In genomic region chr12:17557967-17558345, GRCm38 (mm10) we compare ENCODE assay signal across 14 mouse cellular contexts. TPM values are rescaled to one million over a fixed set of nuclear protein-coding genes. Genes with fewer than 3 reads are reported as not detected.
DNase-seq lines count a peak whose midpoint lies in the region; ATAC-seq and TF ChIP-seq lines count a peak whose summit lies in the region.
"Had no signal": no experiment of that assay in that cellular context is flagged by ENCODE, and none has a peak within 500 bp of the region (broad histone marks: within the 10 kb centered on the region; RNA-seq: fewer than 3 reads in every experiment).

No protein-coding gene starts in this region.

- TF ChIP-seq EP300 in stomach, postnatal 0 days (optimal IDR thresholded peaks at IDR 0.05): no peak

- no peaks in the 10 kb centered on the region for H3K27me3 ChIP-seq in neural tube, embryonic 11.5 days (ENCODE audit: control insufficient read depth, insufficient read depth, low read length)
- H3K27me3 ChIP-seq in forebrain, embryonic 16.5 days (replicated peaks; ENCODE audit: control insufficient read depth, insufficient read depth, low read length): no peaks in the 10 kb centered on the region
- H3K27me3 ChIP-seq in midbrain, postnatal 0 days (ENCODE audit: insufficient read depth, low read length): no peaks in the 10 kb centered on the region
- no peaks in the 10 kb centered on the region for H3K27me3 ChIP-seq in stomach, postnatal 0 days (ENCODE audit: control insufficient read depth, insufficient read depth, low read length)
- H3K27me3 ChIP-seq: CH12.LX; kidney, embryonic 15.5 days had no signal

- H3K4me1 ChIP-seq in neural tube, embryonic 11.5 days (ENCODE audit: control insufficient read depth, insufficient read depth, low read length): 0 out of 2 replicates have a peak, but pooled peaks cover 2% of the 10 kb centered on the region
- peaks cover 28% of the 10 kb centered on the region for H3K4me1 ChIP-seq in forebrain, embryonic 16.5 days (replicated peaks; ENCODE audit: control insufficient read depth, insufficient read depth, low read length)
- H3K4me1 ChIP-seq in midbrain, postnatal 0 days (ENCODE audit: insufficient read depth, low read length): peaks cover 4% of the 10 kb centered on the region; the same call in 1 of the 2 replicates
- H3K4me1 ChIP-seq in stomach, postnatal 0 days (replicated peaks; ENCODE audit: control insufficient read depth, insufficient read depth): 0 out of 2 replicates have a peak, but pooled peaks cover 2% of the 10 kb centered on the region

- H3K9ac ChIP-seq in neural tube, embryonic 11.5 days (ENCODE audit: low read length): no peak overlapping the region
- H3K9ac ChIP-seq in forebrain, embryonic 16.5 days (replicated peaks; ENCODE audit: low read depth, low read length): no peak overlapping the region; the same call in 1 of the 2 replicates
- no peak overlapping the region for H3K9ac ChIP-seq in midbrain, postnatal 0 days (replicated peaks; ENCODE audit: low read length, poor library complexity, severe bottlenecking)
- no peak overlapping the region for H3K9ac ChIP-seq in stomach, postnatal 0 days (ENCODE audit: low read length)
- H3K9ac ChIP-seq: kidney, embryonic 15.5 days had no signal

- peak overlapping the region; percentile 31; the same call in 1 of the 2 replicates for H3K27ac ChIP-seq in neural tube, embryonic 11.5 days (ENCODE audit: low read depth, low read length)
- peak overlapping the region; percentile 91 for H3K27ac ChIP-seq in forebrain, embryonic 16.5 days (ENCODE audit: low read length)
- no peak overlapping the region for H3K27ac ChIP-seq in midbrain, postnatal 0 days (ENCODE audit: low read depth, low read length)
- H3K27ac ChIP-seq in stomach, postnatal 0 days (replicated peaks): no peak overlapping the region
- H3K27ac ChIP-seq: heart, adult 2 months; kidney, embryonic 15.5 days; macrophage had no signal

- H3K36me3 ChIP-seq in neural tube, embryonic 11.5 days (ENCODE audit: control insufficient read depth, insufficient read depth, low read length): no peaks in the 10 kb centered on the region
- no peaks in the 10 kb centered on the region for H3K36me3 ChIP-seq in forebrain, embryonic 16.5 days (ENCODE audit: control insufficient read depth, insufficient read depth)
- 0 out of 2 replicates have a peak, but pooled peaks cover under 1% of the 10 kb centered on the region for H3K36me3 ChIP-seq in midbrain, postnatal 0 days (ENCODE audit: insufficient read depth, low read length)
- H3K36me3 ChIP-seq in stomach, postnatal 0 days (ENCODE audit: control insufficient read depth, insufficient read depth, low read length): no peaks in the 10 kb centered on the region
- H3K36me3 ChIP-seq: kidney, embryonic 15.5 days had no signal

- 73% methylated on average over 2 of the region's 2 CpGs for WGBS in neural tube, embryonic 11.5 days
- WGBS in forebrain, embryonic 16.5 days: 30% methylated on average over 2 of the region's 2 CpGs
- WGBS in midbrain, postnatal 0 days: 6% methylated on average over 2 of the region's 2 CpGs
- WGBS in stomach, postnatal 0 days: 74% methylated on average over 2 of the region's 2 CpGs

- peak; percentile 29; the same call in 1 of the 2 replicates for ATAC-seq in neural tube, embryonic 11.5 days (ENCODE audit: insufficient read depth, low FRiP score, low TSS enrichment)
- ATAC-seq in forebrain, embryonic 16.5 days: peak; percentile 71
- ATAC-seq in midbrain, postnatal 0 days (ENCODE audit: low FRiP score): peak; percentile 14
- no peak for ATAC-seq in stomach, postnatal 0 days (ENCODE audit: low FRiP score, low TSS enrichment)

- no peak for TF ChIP-seq CTCF in midbrain, postnatal 0 days (IDR thresholded peaks at IDR 0.05)
- no peak for TF ChIP-seq CTCF in stomach, postnatal 0 days (IDR thresholded peaks at IDR 0.05; ENCODE audit: low read depth)

- no peak overlapping the region for H3K4me2 ChIP-seq in neural tube, embryonic 11.5 days (ENCODE audit: low read depth)
- H3K4me2 ChIP-seq in forebrain, embryonic 16.5 days (ENCODE audit: low read length): peak overlapping the region; percentile 47; the same call in 1 of the 2 replicates
- no peak overlapping the region for H3K4me2 ChIP-seq in midbrain, postnatal 0 days (ENCODE audit: low read depth, low read length, poor library complexity, severe bottlenecking)
- H3K4me2 ChIP-seq in stomach, postnatal 0 days (replicated peaks; ENCODE audit: low read depth): no peak overlapping the region

- no peaks in the 10 kb centered on the region for H3K9me3 ChIP-seq in neural tube, embryonic 11.5 days (ENCODE audit: control insufficient read depth, low read length)
- H3K9me3 ChIP-seq in forebrain, embryonic 16.5 days (ENCODE audit: control insufficient read depth, low read length): no peaks in the 10 kb centered on the region
- no peaks in the 10 kb centered on the region for H3K9me3 ChIP-seq in midbrain, postnatal 0 days (ENCODE audit: low read length)
- no peaks in the 10 kb centered on the region for H3K9me3 ChIP-seq in stomach, postnatal 0 days (ENCODE audit: control insufficient read depth, low read length)
- H3K9me3 ChIP-seq: kidney, embryonic 15.5 days had no signal

- no peak for DNase-seq in neural tube, embryonic 11.5 days (ENCODE audit: low spot score)
- no peak for DNase-seq in neural tube, embryonic 10.5 days (ENCODE audit: extremely low spot score, low spot score)
- DNase-seq in cerebellum, adult 9-10 months: peak; percentile 73
- DNase-seq in midbrain, postnatal 0 days (ENCODE audit: low spot score): peak; percentile 71
- DNase-seq in natural killer cell, adult 2 months (ENCODE audit: low spot score in 2 of 2): no peak
- no peak for DNase-seq in stomach, postnatal 0 days (ENCODE audit: low spot score)
- DNase-seq in urinary bladder, adult 2 months (ENCODE audit: low spot score): no peak
- DNase-seq: adrenal gland, adult 8-10 months; heart, adult 2 months; thymus, postnatal 14 days had no signal

- no peak overlapping the region for H3K4me3 ChIP-seq in neural tube, embryonic 11.5 days (ENCODE audit: low read depth, low read length)
- H3K4me3 ChIP-seq in forebrain, embryonic 16.5 days (replicated peaks; ENCODE audit: low read length): no peak overlapping the region
- H3K4me3 ChIP-seq in midbrain, postnatal 0 days (ENCODE audit: low read depth, low read length): no peak overlapping the region
- H3K4me3 ChIP-seq in stomach, postnatal 0 days (ENCODE audit: low read depth, low read length): no peak overlapping the region
- H3K4me3 ChIP-seq: heart, adult 2 months; kidney, embryonic 15.5 days had no signal

RNA-seq across cellular contexts. Expression of gene Odc1, which starts 13.4 kb away (rescaled TPM):
- polyA plus RNA-seq in neural tube, embryonic 11.5 days (2014; fragmentation: Nextera tagmentation; extraction: Ambion mirVana): 277 and 282 TPM in 2 replicates
- 217 and 246 TPM in 2 replicates for polyA plus RNA-seq in forebrain, embryonic 16.5 days (2015; fragmentation: Nextera tagmentation; extraction: Ambion mirVana)
- total RNA-seq in midbrain, postnatal 0 days (2014; rRNA removed): 181 and 197 TPM in 2 replicates
- 90.9 and 102 TPM in 2 replicates for polyA plus RNA-seq in midbrain, postnatal 0 days (2015; fragmentation: Nextera tagmentation; extraction: Ambion mirVana)
- polyA plus RNA-seq in stomach, postnatal 0 days (2015; fragmentation: Nextera tagmentation; extraction: Ambion mirVana): 67.7 and 70.4 TPM in 2 replicates
- 64.4 and 68.4 TPM in 2 replicates for polyA plus RNA-seq in urinary bladder, adult 2 months (2012; rRNA removed)

Comparison
In these comparisons a context has a peak if more than half of its experiments do, and no peak if none do; other contexts are left out.
1. DNase-seq: peak in cerebellum, adult 9-10 months (single experiment) and midbrain, postnatal 0 days (single experiment); none in neural tube, embryonic 11.5 days (single experiment), neural tube, embryonic 10.5 days (single experiment), natural killer cell, adult 2 months (0 of 2), stomach, postnatal 0 days (single experiment) and urinary bladder, adult 2 months (single experiment).
2. H3K27ac ChIP-seq: peak in neural tube, embryonic 11.5 days (single experiment) and forebrain, embryonic 16.5 days (single experiment); none in midbrain, postnatal 0 days (single experiment) and stomach, postnatal 0 days (single experiment).